Mouse (Mus musculus) stomach, embryonic 16.5 days (tissue): ENCODE measurements at regions not wholly inside any gene's neighbourhood (a gene's known extent, or its start where the extent isn't known, plus 50 kb on each side); places are given as distances from the start of the nearest gene placed in this dataset.

Experiments
- ATAC-seq: fragments of 200-750 bp; cut with Nextera tagmentation; 2 replicates; pipeline ENCODE4 v1.8.0; 2017; ENCODE audit warnings: moderate number of reproducible peaks, moderate TSS enrichment; ENCODE audit not compliant: insufficient read depth, low FRiP score
- H3K27ac ChIP-seq: fragments of 300-500 bp; sonication (generic); 2 replicates; pipeline ENCODE4 v1.5.1; 2014; ENCODE audit warnings: low read length
- H3K27me3 ChIP-seq: fragments of 300-500 bp; sonication (generic); 2 replicates; pipeline ENCODE4 v1.6.1; 2014; ENCODE audit warnings: low read length, control low read depth, mixed read lengths; ENCODE audit not compliant: control insufficient read depth, insufficient read depth
- H3K36me3 ChIP-seq: fragments of 300-500 bp; sonication (generic); 2 replicates; pipeline ENCODE4 v1.6.1; 2014; ENCODE audit warnings: low read length; ENCODE audit not compliant: control insufficient read depth, insufficient read depth
- H3K4me1 ChIP-seq: fragments of 300-500 bp; sonication (generic); 2 replicates; pipeline ENCODE4 v1.6.1; 2014; ENCODE audit warnings: low read length, control low read depth, mixed read lengths; ENCODE audit not compliant: control insufficient read depth, insufficient read depth
- H3K4me2 ChIP-seq: fragments of 300-500 bp; sonication (generic); 2 replicates; pipeline ENCODE4 v1.6.1; 2014; ENCODE audit warnings: low read depth, low read length, mixed read lengths
- H3K4me3 ChIP-seq: fragments of 300-500 bp; sonication (generic); replicated peaks from 2 replicates; pipeline ENCODE4 v1.5.1; 2014; ENCODE audit warnings: mild to moderate bottlenecking, low read length
- H3K9ac ChIP-seq: fragments of 300-500 bp; sonication (generic); 2 replicates; pipeline ENCODE4 v1.6.1; 2014; ENCODE audit warnings: low read length
- H3K9me3 ChIP-seq: fragments of 300-500 bp; sonication (generic); replicated peaks from 2 replicates; pipeline ENCODE4 v1.6.1; 2016; ENCODE audit warnings: low read length, control low read depth; ENCODE audit not compliant: control insufficient read depth
- WGBS: fragments of 180-500 bp; shearing (Covaris S2); extraction: QIAGEN DNeasy Blood & Tissue Kit; methylation state at CpG from one replicate; pipeline ENCODE4 v1.1.7; 2014; 5-methylcytosine and 5-hydroxymethylcytosine counted together

- no peaks in the 10 kb centered on the region for H3K27me3 ChIP-seq
- H3K4me1 ChIP-seq = no peaks in the 10 kb centered on the region
- H3K9ac ChIP-seq = no peak overlapping the region
- 57% methylated on average over 7 of the region's 7 CpGs for WGBS
- no peak overlapping the region for H3K4me2 ChIP-seq
- no peak overlapping the region for H3K27ac ChIP-seq
- ATAC-seq = no peak
- no peaks in the 10 kb centered on the region for H3K36me3 ChIP-seq
- no peak overlapping the region for H3K4me3 ChIP-seq
- no peaks in the 10 kb centered on the region for H3K9me3 ChIP-seq
These were observed 78.3 kb upstream of the Stx18 start for GRCm38 (mm10) chr5:37960216-37960615.

- H3K4me2 ChIP-seq = no peak overlapping the region
- H3K27ac ChIP-seq = no peak overlapping the region
- no peaks in the 10 kb centered on the region for H3K36me3 ChIP-seq
- H3K4me3 ChIP-seq = no peak overlapping the region
- H3K9me3 ChIP-seq = no peaks in the 10 kb centered on the region
- H3K4me1 ChIP-seq = no peaks in the 10 kb centered on the region
- H3K9ac ChIP-seq = no peak overlapping the region
- WGBS = 2% methylated on average over 1 of the region's 1 CpGs
- no peaks in the 10 kb centered on the region for H3K27me3 ChIP-seq
- no peak for ATAC-seq
These were observed 86.4 kb upstream of the Stx18 start for GRCm38 (mm10) chr5:37952096-37952495.

GRCm38 (mm10) chr5:37932760-37933122, 105.8 kb upstream of the Stx18 start:
- Histone ChIP-seq H3K4me3 (no peak overlapping the region), H3K27ac (no peak overlapping the region), H3K9ac (no peak overlapping the region), H3K4me2 (no peak overlapping the region), H3K27me3 (no peaks in the 10 kb centered on the region), H3K36me3 (no peaks in the 10 kb centered on the region), H3K9me3 (no peaks in the 10 kb centered on the region), H3K4me1 (peaks cover 3% of the 10 kb centered on the region; the same call in 1 of the 2 replicates)
- no peak for ATAC-seq
- WGBS = 24% methylated on average over 2 of the region's 2 CpGs

- Histone ChIP-seq H3K9ac (no peak overlapping the region), H3K36me3 (no peaks in the 10 kb centered on the region), H3K9me3 (no peaks in the 10 kb centered on the region), H3K27ac (no peak overlapping the region), H3K27me3 (no peaks in the 10 kb centered on the region), H3K4me2 (no peak overlapping the region), H3K4me1 (peaks cover 3% of the 10 kb centered on the region; the same call in 1 of the 2 replicates), H3K4me3 (no peak overlapping the region)
- WGBS = 56% methylated on average over 10 of the region's 10 CpGs
- ATAC-seq = no peak
These were observed 106.3 kb upstream of the Stx18 start for GRCm38 (mm10) chr5:37932086-37932759.

GRCm38 (mm10) chr5:37920481-37920880, 96.1 kb upstream of the Msx1 start:
- Histone ChIP-seq H3K4me2 (no peak overlapping the region), H3K36me3 (no peaks in the 10 kb centered on the region), H3K27me3 (peaks cover 14% of the 10 kb centered on the region), H3K9ac (no peak overlapping the region), H3K9me3 (no peaks in the 10 kb centered on the region), H3K4me3 (no peak overlapping the region), H3K27ac (no peak overlapping the region), H3K4me1 (no peaks in the 10 kb centered on the region)
- WGBS = 25% methylated on average over 2 of the region's 2 CpGs
- no peak for ATAC-seq

GRCm38 (mm10) chr5:37919102-37919501, 94.7 kb upstream of the Msx1 start:
- no peak overlapping the region for H3K4me2 ChIP-seq
- no peaks in the 10 kb centered on the region for H3K9me3 ChIP-seq
- H3K27me3 ChIP-seq = peaks cover 14% of the 10 kb centered on the region
- H3K9ac ChIP-seq = no peak overlapping the region
- H3K4me3 ChIP-seq = no peak overlapping the region
- H3K27ac ChIP-seq = no peak overlapping the region
- H3K4me1 ChIP-seq = no peaks in the 10 kb centered on the region
- 70% methylated on average over 3 of the region's 3 CpGs for WGBS
- no peaks in the 10 kb centered on the region for H3K36me3 ChIP-seq
- ATAC-seq = no peak

- no peak for ATAC-seq
These were observed 93.8 kb upstream of the Msx1 start for GRCm38 (mm10) chr5:37918001-37918707.

GRCm38 (mm10) chr5:37917161-37917560, 92.8 kb upstream of the Msx1 start:
- Histone ChIP-seq H3K27ac (no peak overlapping the region), H3K4me3 (no peak overlapping the region), H3K4me1 (no peaks in the 10 kb centered on the region), H3K9me3 (no peaks in the 10 kb centered on the region), H3K4me2 (no peak overlapping the region), H3K27me3 (peaks cover 14% of the 10 kb centered on the region), H3K9ac (no peak overlapping the region), H3K36me3 (no peaks in the 10 kb centered on the region)
- ATAC-seq = no peak
- 18% methylated on average over 5 of the region's 5 CpGs for WGBS

More at GRCm38 (mm10) chr5:37918001-37918707, 93.8 kb upstream of the Msx1 start:
- H3K27ac ChIP-seq = no peak overlapping the region
- no peaks in the 10 kb centered on the region for H3K36me3 ChIP-seq
- no peak overlapping the region for H3K9ac ChIP-seq
- WGBS = 5% methylated on average over 28 of the region's 28 CpGs
- no peak overlapping the region for H3K4me3 ChIP-seq
- H3K4me2 ChIP-seq = peak overlapping the region; percentile 0; the same call in 1 of the 2 replicates
- no peaks in the 10 kb centered on the region for H3K9me3 ChIP-seq
- H3K27me3 ChIP-seq = peaks cover 14% of the 10 kb centered on the region
- no peaks in the 10 kb centered on the region for H3K4me1 ChIP-seq

GRCm38 (mm10) chr5:37904683-37905352, 80.4 kb upstream of the Msx1 start:
- 44% methylated on average over 5 of the region's 5 CpGs for WGBS
- Histone ChIP-seq H3K4me2 (no peak overlapping the region), H3K4me1 (no peaks in the 10 kb centered on the region), H3K27me3 (peaks cover 19% of the 10 kb centered on the region), H3K27ac (no peak overlapping the region), H3K4me3 (no peak overlapping the region), H3K36me3 (no peaks in the 10 kb centered on the region), H3K9me3 (0 out of 2 replicates have a peak, but pooled peaks cover 7% of the 10 kb centered on the region), H3K9ac (no peak overlapping the region)
- no peak for ATAC-seq
